ENCODE assay signal across 24 mouse cellular contexts in genomic region chr9:96744909-96745308, GRCm38 (mm10). TPM values are rescaled to one million over a fixed set of nuclear protein-coding genes. Genes with fewer than 3 reads are reported as not detected.
A peak's percentile ranks its signal among the peaks of the same experiment; 100 is the strongest.
DNase-seq lines count a peak whose midpoint lies in the region; ATAC-seq and TF ChIP-seq lines count a peak whose summit lies in the region.
"Had no signal": no experiment of that assay in that cellular context is flagged by ENCODE, and none has a peak within 500 bp of the region (broad histone marks: within the 10 kb centered on the region; RNA-seq: fewer than 3 reads in every experiment).

No protein-coding gene starts in this region.

- no peak overlapping the region for H3K9ac ChIP-seq in heart, embryonic 13.5 days
- H3K9ac ChIP-seq in heart, adult 2 months (ENCODE audit: low read depth, low read length): no peak overlapping the region
- H3K9ac ChIP-seq in CH12.LX (ENCODE audit: insufficient read depth, low read depth): no peak overlapping the region
- H3K9ac ChIP-seq in midbrain, embryonic 14.5 days (replicated peaks; ENCODE audit: low read length): no peak overlapping the region
- H3K9ac ChIP-seq in liver, embryonic 12.5 days: no peak overlapping the region
- H3K9ac ChIP-seq: embryonic facial prominence, embryonic 13.5 days; embryonic facial prominence, embryonic 15.5 days; forebrain, embryonic 12.5 days had no signal

- H3K9me3 ChIP-seq in heart, embryonic 13.5 days: no peaks in the 10 kb centered on the region
- H3K9me3 ChIP-seq in CH12.LX (replicated peaks; ENCODE audit: low read length): peaks cover 50% of the 10 kb centered on the region
- H3K9me3 ChIP-seq in midbrain, embryonic 14.5 days (ENCODE audit: control insufficient read depth, low read length): no peaks in the 10 kb centered on the region
- H3K9me3 ChIP-seq in liver, embryonic 12.5 days (replicated peaks): no peaks in the 10 kb centered on the region
- H3K9me3 ChIP-seq: embryonic facial prominence, embryonic 13.5 days; embryonic facial prominence, embryonic 15.5 days; forebrain, embryonic 10.5 days; forebrain, embryonic 12.5 days had no signal

- H3K4me3 ChIP-seq in heart, embryonic 13.5 days: no peak overlapping the region
- H3K4me3 ChIP-seq in heart, adult 2 months: no peak overlapping the region
- H3K4me3 ChIP-seq in CH12.LX (replicated peaks in 1 of 3; ENCODE audit: low read depth in 2 of 3, low read length in 2 of 3, poor library complexity in 1 of 3): no peak overlapping the region
- H3K4me3 ChIP-seq in midbrain, embryonic 14.5 days (replicated peaks; ENCODE audit: low read depth, low read length): no peak overlapping the region
- no peak overlapping the region for H3K4me3 ChIP-seq in liver, embryonic 12.5 days
- H3K4me3 ChIP-seq: embryonic facial prominence, embryonic 13.5 days; embryonic facial prominence, embryonic 15.5 days; erythroblast, embryonic 14.5 days; forebrain, embryonic 10.5 days; forebrain, embryonic 12.5 days had no signal

- in situ Hi-C loops in CH12.LX (cut with MboI; ENCODE audit: low pct_ligation_motif_present, low pct_unique_long_range_greater_than_20kb, low sequenced_read_pairs): no loop called here

- no peaks in the 10 kb centered on the region for H3K79me2 ChIP-seq in heart, adult 2 months (replicated peaks; ENCODE audit: control insufficient read depth, insufficient read depth, low read length)
- H3K79me2 ChIP-seq in CH12.LX (replicated peaks; ENCODE audit: control insufficient read depth, extremely low read depth, insufficient read depth, poor library complexity, severe bottlenecking): peaks cover 17% of the 10 kb centered on the region

- TF ChIP-seq EP300 in heart, adult 2 months (IDR thresholded peaks at IDR 0.05; ENCODE audit: insufficient read depth, low read depth, low read length): no peak
- no peak for TF ChIP-seq EP300 in CH12.LX (IDR thresholded peaks at IDR 0.05; ENCODE audit: low read length)

- H3K4me1 ChIP-seq in heart, embryonic 13.5 days: peaks cover 17% of the 10 kb centered on the region
- H3K4me1 ChIP-seq in heart, adult 2 months (ENCODE audit: control insufficient read depth, insufficient read depth, low read length): peaks cover 3% of the 10 kb centered on the region
- H3K4me1 ChIP-seq in CH12.LX (ENCODE audit: control insufficient read depth in 1 of 2, insufficient read depth in 2 of 2): peaks cover 25 to 62% of the 10 kb centered on the region in 2 experiments
- H3K4me1 ChIP-seq in midbrain, embryonic 14.5 days (ENCODE audit: control insufficient read depth, insufficient read depth, low read length): peaks cover 8% of the 10 kb centered on the region; the same call in 1 of the 2 replicates
- no peaks in the 10 kb centered on the region for H3K4me1 ChIP-seq in liver, embryonic 12.5 days
- H3K4me1 ChIP-seq: embryonic facial prominence, embryonic 13.5 days; embryonic facial prominence, embryonic 15.5 days had no signal

- no peak overlapping the region for H3K27ac ChIP-seq in heart, embryonic 13.5 days (replicated peaks)
- no peak overlapping the region for H3K27ac ChIP-seq in heart, adult 2 months
- H3K27ac ChIP-seq in CH12.LX (ENCODE audit: insufficient read depth, low read depth): peak overlapping the region; percentile 21; the same call in 1 of the 2 replicates
- H3K27ac ChIP-seq in midbrain, embryonic 14.5 days (replicated peaks; ENCODE audit: low read depth, low read length): no peak overlapping the region
- H3K27ac ChIP-seq in liver, embryonic 12.5 days: no peak overlapping the region
- H3K27ac ChIP-seq: embryonic facial prominence, embryonic 13.5 days; embryonic facial prominence, embryonic 15.5 days; forebrain, embryonic 10.5 days; forebrain, embryonic 12.5 days had no signal

- no peaks in the 10 kb centered on the region for H3K27me3 ChIP-seq in heart, embryonic 13.5 days (replicated peaks)
- H3K27me3 ChIP-seq in heart, adult 2 months (ENCODE audit: control insufficient read depth, insufficient read depth, low read length): no peaks in the 10 kb centered on the region
- H3K27me3 ChIP-seq in CH12.LX (replicated peaks): no peaks in the 10 kb centered on the region
- no peaks in the 10 kb centered on the region for H3K27me3 ChIP-seq in midbrain, embryonic 14.5 days (ENCODE audit: control insufficient read depth, insufficient read depth, low read length)
- H3K27me3 ChIP-seq in liver, embryonic 12.5 days (replicated peaks): no peaks in the 10 kb centered on the region
- H3K27me3 ChIP-seq: embryonic facial prominence, embryonic 13.5 days; embryonic facial prominence, embryonic 15.5 days; forebrain, embryonic 12.5 days had no signal

- intact Hi-C loops in heart, adult 2 months (cut with DNase I): no loop called here

- no peak overlapping the region for H3K4me2 ChIP-seq in heart, embryonic 13.5 days
- H3K4me2 ChIP-seq in CH12.LX (ENCODE audit: insufficient read depth, low read depth, poor library complexity, severe bottlenecking): no peak overlapping the region
- H3K4me2 ChIP-seq in midbrain, embryonic 14.5 days (ENCODE audit: low read length): no peak overlapping the region
- no peak overlapping the region for H3K4me2 ChIP-seq in liver, embryonic 12.5 days
- H3K4me2 ChIP-seq: embryonic facial prominence, embryonic 13.5 days; embryonic facial prominence, embryonic 15.5 days; forebrain, embryonic 12.5 days had no signal

- WGBS in heart, embryonic 13.5 days: 61% methylated on average over 2 of the region's 2 CpGs
- WGBS in heart, adult 2 months: 51% methylated on average over 2 of the region's 2 CpGs
- 94% methylated on average over 2 of the region's 2 CpGs for WGBS in midbrain, embryonic 14.5 days
- WGBS in liver, embryonic 12.5 days (ENCODE audit: insufficient replicate concordance): 29% methylated on average over 2 of the region's 2 CpGs

- peaks cover 44% of the 10 kb centered on the region for H3K36me3 ChIP-seq in heart, embryonic 13.5 days
- no peaks in the 10 kb centered on the region for H3K36me3 ChIP-seq in heart, adult 2 months (ENCODE audit: control insufficient read depth, insufficient read depth, low read length)
- H3K36me3 ChIP-seq in CH12.LX (replicated peaks in 1 of 2; ENCODE audit: control insufficient read depth in 1 of 2, insufficient read depth in 1 of 2, low read length in 1 of 2): peaks cover 63 to 85% of the 10 kb centered on the region in 2 experiments
- H3K36me3 ChIP-seq in midbrain, embryonic 14.5 days (ENCODE audit: control insufficient read depth, insufficient read depth, low read length): no peaks in the 10 kb centered on the region
- no peaks in the 10 kb centered on the region for H3K36me3 ChIP-seq in liver, embryonic 12.5 days
- H3K36me3 ChIP-seq: embryonic facial prominence, embryonic 13.5 days; embryonic facial prominence, embryonic 15.5 days; forebrain, embryonic 12.5 days had no signal

- TF ChIP-seq POLR2A in heart, adult 2 months (IDR thresholded peaks at IDR 0.05; ENCODE audit: insufficient read depth, low read depth, low read length): no peak
- TF ChIP-seq POLR2A in CH12.LX (IDR thresholded peaks at IDR 0.05; ENCODE audit: low read depth, low read length): 0 out of 2 replicates have a peak, but pooled peaks have one; percentile 7

- no peak for DNase-seq in heart, adult 2 months
- DNase-seq in CH12.LX (ENCODE audit: extremely low read depth): no peak
- no peak for DNase-seq in midbrain, embryonic 14.5 days
- DNase-seq: adrenal gland, adult 2 months; adrenal gland, postnatal 10 days; adrenal gland, postnatal 25 days; B cell, adult 2 months; cerebellum, adult 11 months; cerebellum, adult 18-20 months; cerebellum, adult 8-10 months; cerebellum, adult 9-11 months; cerebellum, postnatal 25 days; embryo, embryonic 11 days had no signal

- TF ChIP-seq CTCF in heart, adult 2 months (IDR thresholded peaks at IDR 0.05): no peak
- no peak for TF ChIP-seq CTCF in CH12.LX (conservative IDR thresholded peaks at IDR 0.05 in 1 of 2, IDR thresholded peaks at IDR 0.05 in 1 of 2; ENCODE audit: low read depth in 2 of 2, low read length in 2 of 2)

- dilution Hi-C loops in CH12.LX (cut with MboI; ENCODE audit: extremely low pct_ligation_motif_present, extremely low pct_unique_long_range_greater_than_20kb, low sequenced_read_pairs): no loop called here

- TF ChIP-seq RAD21 in CH12.LX (IDR thresholded peaks at IDR 0.05; ENCODE audit: low read depth, low read length): no peak

- 0 out of 2 replicates have a peak, but pooled peaks have one; percentile 29 for ATAC-seq in heart, embryonic 13.5 days (ENCODE audit: extremely low read depth, insufficient number of reproducible peaks, low FRiP score, low TSS enrichment)
- 0 out of 2 replicates have a peak, but pooled peaks have one; percentile 9 for ATAC-seq in granulocyte monocyte progenitor cell, adult 5-6 weeks (replicated peaks; ENCODE audit: poor library complexity, severe bottlenecking)
- ATAC-seq in midbrain, embryonic 14.5 days (ENCODE audit: low FRiP score, low TSS enrichment): no peak
- ATAC-seq in liver, embryonic 12.5 days: no peak
- ATAC-seq: CD4-positive, CD25-positive, alpha-beta regulatory T cell, adult 4 months; forebrain, embryonic 14.5 days; forebrain, embryonic 16.5 days had no signal

TF ChIP-seq in CH12.LX, 34 proteins besides CTCF, POLR2A, EP300 and RAD21 (continues in another document):
- no peak for TF ChIP-seq MXI1 (IDR thresholded peaks at IDR 0.05; ENCODE audit: low read depth, low read length)
- no peak for TF ChIP-seq USF2 (conservative IDR thresholded peaks at IDR 0.05; ENCODE audit: low read depth, low read length)
- no peak for TF ChIP-seq UBTF (IDR thresholded peaks at IDR 0.05; ENCODE audit: low read depth, low read length)
- no peak for TF ChIP-seq NRF1 (IDR thresholded peaks at IDR 0.05; ENCODE audit: low read depth, low read length)
- TF ChIP-seq CHD2 (IDR thresholded peaks at IDR 0.05; ENCODE audit: low read length): no peak
- TF ChIP-seq ZNF384 (IDR thresholded peaks at IDR 0.05; ENCODE audit: low read depth, low read length): no peak
- peak; percentile 59; the same call in 1 of the 2 replicates for TF ChIP-seq ZMIZ1 (IDR thresholded peaks at IDR 0.05; ENCODE audit: low read depth, low read length)
- TF ChIP-seq JUN (IDR thresholded peaks at IDR 0.05; ENCODE audit: insufficient read depth, low read depth, low read length): no peak
- no peak for TF ChIP-seq NELFE (IDR thresholded peaks at IDR 0.05; ENCODE audit: low read depth, low read length)
- TF ChIP-seq JUND (conservative IDR thresholded peaks at IDR 0.05; ENCODE audit: low read depth, low read length): no peak

RNA-seq across cellular contexts. Expression of gene Zbtb38, which starts 7.7 kb away (rescaled TPM):
- polyA plus RNA-seq in heart, embryonic 13.5 days (2015; fragmentation: Nextera tagmentation; extraction: Ambion mirVana): 27.1 and 31.3 TPM in 2 replicates
- 10 to 100 TPM; 42.3 to 43.5 TPM for total RNA-seq in heart, adult 2 months (2021)
- 9.0 and 16.0 TPM in 2 replicates for polyA plus RNA-seq in heart, adult 2 months (2012; rRNA removed)
- total RNA-seq in CH12.LX (2012; rRNA removed) (83.6 and 102 TPM in 2 replicates), CH12.LX (2014; rRNA removed) (67.9 and 68.8 TPM in 2 replicates)
- 51.7 and 53.0 TPM in 2 replicates for polyA plus RNA-seq in CH12.LX (2012; ENCODE audit: insufficient read length, low read depth)
- 15.9 and 19.1 TPM in 2 replicates for total RNA-seq in granulocyte monocyte progenitor cell, adult 5-6 weeks (2014; fragmentation: Nextera tagmentation)
- total RNA-seq in granulocyte monocyte progenitor cell, adult 5-6 weeks (2017): 28.0 and 29.0 TPM in 2 replicates
- 50.5 and 55.1 TPM in 2 replicates for polyA plus RNA-seq in midbrain, embryonic 14.5 days (2014; fragmentation: Nextera tagmentation; extraction: Ambion mirVana)
- 6.8 and 7.0 TPM in 2 replicates for polyA plus RNA-seq in liver, embryonic 12.5 days (2016; fragmentation: Nextera tagmentation; extraction: Ambion mirVana)

Comparison
In these comparisons a context has a peak if more than half of its experiments do, and no peak if none do; other contexts are left out.
1. ATAC-seq: peak in heart, embryonic 13.5 days (single experiment) and granulocyte monocyte progenitor cell, adult 5-6 weeks (single experiment); none in midbrain, embryonic 14.5 days (single experiment) and liver, embryonic 12.5 days (single experiment).